Mouse (Mus musculus): ENCODE measurements around the gene Wwtr1. TPM values are rescaled to one million over a fixed set of nuclear protein-coding genes. Genes with fewer than 3 reads are reported as not detected.

Gene Wwtr1
- polyA plus RNA-seq (2012; ENCODE audit: insufficient read depth, insufficient read length, missing spikeins) = 0.16 and 0.17 TPM in 2 replicates

DNA sequence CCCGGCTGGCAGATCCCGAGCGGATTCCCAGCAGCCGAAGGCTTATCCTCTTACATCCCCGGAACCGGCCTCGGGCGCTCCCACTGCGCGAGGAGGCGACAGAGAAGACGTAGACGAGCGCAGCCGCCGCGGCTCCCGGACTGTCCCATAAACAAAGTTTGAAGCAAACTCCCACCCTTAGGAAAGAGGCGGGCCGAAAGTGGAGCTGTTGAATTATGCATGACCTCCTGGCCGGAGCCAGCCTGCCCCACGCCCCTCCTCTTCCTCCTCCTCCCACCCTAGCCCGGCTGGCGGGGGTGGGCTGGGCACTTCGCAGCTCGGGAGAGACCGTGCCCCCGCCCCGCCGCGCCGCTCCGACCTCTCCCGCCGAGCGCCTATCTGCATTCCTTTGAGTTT lies at the start of gene Wwtr1:
Wwtr1 (minus strand) TSS at position 251 of the 396 bp plus-strand sequence.
- TF ChIP-seq POLR2A (IDR thresholded peaks at IDR 0.05; ENCODE audit: borderline replicate concordance, low read depth, low read length) (no peak), CTCF (IDR thresholded peaks at IDR 0.05; ENCODE audit: low read depth, low read length) (no peak)
- peak within 1 kb of the TSS; percentile 44 for H3K4me3 ChIP-seq (ENCODE audit: insufficient read depth, low read length)
- H3K4me1 ChIP-seq (ENCODE audit: control insufficient read depth, insufficient read depth, low read length) = no peaks in the 10 kb centered on the region
- H3K27ac ChIP-seq (ENCODE audit: insufficient read depth, low read depth, low read length) = no peak within 1 kb of the TSS

DNA sequence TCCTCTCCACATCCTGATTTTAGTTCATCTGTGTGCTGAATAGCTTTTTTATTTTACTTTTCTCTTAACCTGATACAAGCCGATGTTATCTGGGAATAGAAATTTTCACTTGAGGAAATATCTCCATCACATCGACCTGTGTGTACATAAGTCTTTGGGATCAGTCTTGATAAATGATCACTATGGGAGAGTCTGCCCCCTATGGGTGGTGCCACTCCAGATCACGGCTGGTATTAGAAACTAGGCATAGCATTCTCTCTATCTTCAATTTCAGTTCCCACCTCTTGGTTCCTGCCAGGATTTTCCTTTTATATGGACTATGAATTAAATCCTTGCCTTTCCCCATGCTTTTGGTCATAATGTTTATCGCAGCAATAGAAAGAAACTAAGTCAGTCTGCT lies 44.0 kb upstream of the Wwtr1 start:
- TF ChIP-seq CTCF (IDR thresholded peaks at IDR 0.05; ENCODE audit: low read depth, low read length) (no peak), POLR2A (IDR thresholded peaks at IDR 0.05; ENCODE audit: borderline replicate concordance, low read depth, low read length) (no peak)
- Histone ChIP-seq H3K4me1 (ENCODE audit: control insufficient read depth, insufficient read depth, low read length) (no peaks in the 10 kb centered on the region), H3K4me3 (ENCODE audit: insufficient read depth, low read length) (no peak overlapping the region), H3K27ac (ENCODE audit: insufficient read depth, low read depth, low read length) (no peak overlapping the region)

DNA sequence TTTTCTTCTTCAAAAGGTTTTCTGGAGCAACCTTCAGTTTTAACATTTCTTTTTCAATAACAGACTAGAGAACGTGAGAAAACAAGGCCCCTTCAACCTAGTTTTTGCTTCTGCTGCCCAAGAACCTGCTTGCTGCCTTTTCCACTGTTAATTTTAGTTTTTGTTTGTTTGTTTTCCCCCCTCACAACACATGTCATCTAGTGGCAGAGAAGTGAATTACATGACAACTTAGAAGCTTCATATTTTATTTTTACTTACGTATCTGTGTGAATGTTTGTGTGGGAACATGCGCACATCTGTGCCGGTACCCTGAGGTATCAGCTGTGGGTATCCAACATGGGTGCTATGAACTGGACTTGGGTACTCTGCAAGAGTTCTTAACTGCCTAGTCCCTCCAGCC lies 39.9 kb upstream of the Wwtr1 start:
- Histone ChIP-seq H3K4me1 (ENCODE audit: control insufficient read depth, insufficient read depth, low read length) (no peaks in the 10 kb centered on the region), H3K27ac (ENCODE audit: insufficient read depth, low read depth, low read length) (no peak overlapping the region), H3K4me3 (ENCODE audit: insufficient read depth, low read length) (no peak overlapping the region)
- no peak for TF ChIP-seq POLR2A (IDR thresholded peaks at IDR 0.05; ENCODE audit: borderline replicate concordance, low read depth, low read length)
- no peak for TF ChIP-seq CTCF (IDR thresholded peaks at IDR 0.05; ENCODE audit: low read depth, low read length)

DNA sequence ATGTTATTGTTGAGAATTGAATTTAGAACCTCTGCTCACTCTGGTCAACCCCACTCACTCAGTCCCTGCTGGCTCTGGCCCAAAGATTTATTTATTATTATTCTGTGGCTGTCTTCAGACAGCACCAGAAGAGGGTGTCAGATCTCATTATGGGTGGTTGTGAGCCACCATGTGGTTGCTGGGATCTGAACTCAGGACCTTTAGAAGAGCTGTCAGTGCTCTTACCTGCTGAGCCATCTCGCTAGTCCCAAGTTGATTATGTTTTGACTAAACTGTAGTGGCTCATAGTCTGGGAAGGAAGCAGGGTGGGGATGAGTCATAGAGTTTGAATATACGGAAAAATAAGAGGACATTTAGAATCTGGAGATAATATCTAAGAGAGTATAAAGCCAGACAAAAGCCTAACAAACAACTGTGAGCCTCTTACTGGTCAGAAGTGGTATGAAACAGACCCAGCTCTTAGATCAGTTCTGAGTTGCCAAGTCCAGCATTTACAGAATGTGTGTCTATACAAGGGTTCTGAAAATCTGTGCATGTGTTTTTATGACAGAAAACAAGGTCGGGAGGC lies 36.8 kb upstream of the Wwtr1 start:
- Histone ChIP-seq H3K27ac (ENCODE audit: insufficient read depth, low read depth, low read length) (no peak overlapping the region), H3K4me3 (ENCODE audit: insufficient read depth, low read length) (no peak overlapping the region), H3K4me1 (ENCODE audit: control insufficient read depth, insufficient read depth, low read length) (no peaks in the 10 kb centered on the region)
- TF ChIP-seq CTCF (IDR thresholded peaks at IDR 0.05; ENCODE audit: low read depth, low read length) (no peak), POLR2A (IDR thresholded peaks at IDR 0.05; ENCODE audit: borderline replicate concordance, low read depth, low read length) (no peak)

DNA sequence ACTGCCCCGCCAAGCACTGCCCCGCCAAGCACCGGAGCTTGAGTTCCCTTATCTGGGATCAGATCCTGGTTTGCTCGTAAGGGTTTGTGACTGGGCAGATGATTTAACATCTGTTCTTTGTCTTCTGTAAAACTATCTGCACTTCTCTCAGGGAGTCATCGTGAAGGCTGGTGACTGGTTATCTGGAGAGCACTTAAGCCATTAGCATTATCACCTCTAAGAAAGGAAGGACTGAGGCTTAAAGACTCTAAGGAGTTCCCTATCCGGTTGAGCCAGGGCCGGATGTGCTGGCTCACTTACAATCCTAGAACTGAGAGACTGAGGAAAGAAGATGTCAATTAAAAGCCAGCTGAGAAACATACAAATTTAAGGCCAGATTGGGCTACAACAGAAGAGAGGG lies 36.1 kb upstream of the Wwtr1 start:
- Histone ChIP-seq H3K4me3 (ENCODE audit: insufficient read depth, low read length) (no peak overlapping the region), H3K4me1 (ENCODE audit: control insufficient read depth, insufficient read depth, low read length) (no peaks in the 10 kb centered on the region), H3K27ac (ENCODE audit: insufficient read depth, low read depth, low read length) (no peak overlapping the region)
- TF ChIP-seq POLR2A (IDR thresholded peaks at IDR 0.05; ENCODE audit: borderline replicate concordance, low read depth, low read length) (no peak), CTCF (IDR thresholded peaks at IDR 0.05; ENCODE audit: low read depth, low read length) (no peak)

DNA sequence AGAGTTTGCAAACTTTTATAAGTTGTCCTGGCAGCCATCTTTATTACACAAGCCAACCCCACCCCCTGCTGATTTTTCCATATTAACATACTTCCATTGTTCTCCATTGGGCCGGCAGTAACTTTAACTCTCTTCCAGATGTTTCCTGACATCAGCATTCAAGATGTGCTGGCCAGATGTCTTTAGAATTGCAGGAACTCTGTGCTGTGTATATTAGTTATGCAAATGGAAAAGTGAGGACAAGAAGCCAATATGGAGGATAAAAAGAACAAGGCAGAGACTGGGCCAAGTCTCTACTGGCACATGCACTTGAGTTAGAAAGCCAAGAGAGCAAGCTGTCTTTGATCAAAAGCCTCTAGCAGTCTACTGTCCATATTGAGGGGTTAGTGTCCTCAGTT lies 28.9 kb upstream of the Wwtr1 start:
- H3K4me1 ChIP-seq (ENCODE audit: control insufficient read depth, insufficient read depth, low read length) = no peaks in the 10 kb centered on the region
- no peak overlapping the region for H3K27ac ChIP-seq (ENCODE audit: insufficient read depth, low read depth, low read length)
- no peak overlapping the region for H3K4me3 ChIP-seq (ENCODE audit: insufficient read depth, low read length)
- TF ChIP-seq POLR2A (IDR thresholded peaks at IDR 0.05; ENCODE audit: borderline replicate concordance, low read depth, low read length) (no peak), CTCF (IDR thresholded peaks at IDR 0.05; ENCODE audit: low read depth, low read length) (no peak)

DNA sequence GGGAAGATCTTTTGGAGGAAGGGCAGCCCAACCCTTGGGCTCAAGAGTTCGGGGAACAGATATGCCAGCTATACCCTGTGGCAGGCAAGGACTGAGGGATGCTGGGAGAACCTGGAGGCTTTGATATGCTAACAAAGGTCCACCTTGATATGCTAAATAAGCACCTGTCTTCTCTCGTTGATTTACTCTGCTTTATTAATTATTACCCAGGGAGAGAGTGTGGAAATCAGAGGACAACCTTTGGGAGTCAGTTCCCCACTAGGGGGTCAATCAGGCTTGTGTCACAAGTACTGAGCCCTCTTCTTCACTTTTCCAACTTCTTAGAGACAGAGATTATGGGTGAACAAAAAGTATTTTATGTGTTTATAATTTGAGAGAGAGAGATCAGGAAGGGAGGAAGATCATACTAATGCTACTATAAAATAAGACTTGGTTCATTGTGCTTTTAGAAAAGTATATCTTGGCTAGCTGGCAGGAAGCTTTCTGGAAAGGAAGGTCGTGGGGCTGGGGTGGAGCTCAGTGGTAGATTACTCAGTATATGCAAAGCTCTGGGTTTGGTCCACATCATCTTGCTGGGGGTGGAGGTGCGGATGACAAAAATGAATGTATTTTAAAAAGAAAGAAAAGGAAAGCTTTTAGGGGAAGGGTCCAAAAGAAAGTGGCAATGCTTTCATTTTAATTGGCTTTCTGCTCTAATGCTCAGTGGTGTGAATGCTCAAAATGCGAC lies 28.3 kb upstream of the Wwtr1 start:
- no peaks in the 10 kb centered on the region for H3K4me1 ChIP-seq (ENCODE audit: control insufficient read depth, insufficient read depth, low read length)
- no peak for TF ChIP-seq CTCF (IDR thresholded peaks at IDR 0.05; ENCODE audit: low read depth, low read length)
- no peak for TF ChIP-seq POLR2A (IDR thresholded peaks at IDR 0.05; ENCODE audit: borderline replicate concordance, low read depth, low read length)
- H3K4me3 ChIP-seq (ENCODE audit: insufficient read depth, low read length) = no peak overlapping the region
- H3K27ac ChIP-seq (ENCODE audit: insufficient read depth, low read depth, low read length) = no peak overlapping the region

DNA sequence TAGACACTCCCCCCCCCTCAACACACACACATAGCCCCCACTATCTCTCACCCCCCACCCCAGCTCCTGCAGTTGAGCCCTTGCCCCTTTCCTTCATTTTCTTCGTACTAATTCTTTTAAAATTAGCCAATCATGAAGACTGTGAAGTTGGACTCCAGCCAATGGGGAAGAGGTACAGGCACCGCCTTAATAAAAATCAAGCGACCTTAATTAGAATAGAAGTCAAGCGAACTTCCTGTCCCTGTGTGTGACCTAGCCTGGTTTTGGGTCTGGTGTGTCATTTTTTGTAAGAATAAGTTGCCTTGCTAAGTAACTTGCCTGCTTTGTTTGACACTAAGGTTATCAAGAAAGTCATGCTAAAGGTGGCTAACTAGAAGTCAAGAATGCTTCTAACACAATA lies 26.9 kb upstream of the Wwtr1 start:
- H3K4me1 ChIP-seq (ENCODE audit: control insufficient read depth, insufficient read depth, low read length) = no peaks in the 10 kb centered on the region
- TF ChIP-seq CTCF (IDR thresholded peaks at IDR 0.05; ENCODE audit: low read depth, low read length) (no peak), POLR2A (IDR thresholded peaks at IDR 0.05; ENCODE audit: borderline replicate concordance, low read depth, low read length) (no peak)
- H3K27ac ChIP-seq (ENCODE audit: insufficient read depth, low read depth, low read length) = no peak overlapping the region

DNA sequence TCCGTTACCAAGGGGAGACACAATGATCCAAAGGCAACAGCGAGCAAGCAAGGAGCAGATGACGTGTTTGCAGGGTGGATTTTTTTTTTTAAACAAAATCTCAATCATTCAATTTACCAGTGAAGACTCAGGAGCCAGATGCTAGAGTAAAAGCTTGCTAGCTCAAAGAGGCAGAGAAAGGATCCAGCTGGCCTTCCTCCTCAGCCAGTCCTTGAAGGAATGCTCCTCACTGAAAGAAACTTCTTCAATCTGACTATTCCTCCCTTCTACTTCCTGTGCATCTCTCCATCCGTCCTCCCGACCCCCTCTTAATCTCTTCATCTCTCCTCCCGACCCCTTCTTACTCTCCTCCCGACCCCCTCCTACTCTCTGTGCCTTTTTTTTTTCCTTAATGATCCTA lies 20.9 kb upstream of the Wwtr1 start:
- Histone ChIP-seq H3K27ac (ENCODE audit: insufficient read depth, low read depth, low read length) (no peak overlapping the region), H3K4me1 (ENCODE audit: control insufficient read depth, insufficient read depth, low read length) (no peaks in the 10 kb centered on the region), H3K4me3 (ENCODE audit: insufficient read depth, low read length) (no peak overlapping the region)
- TF ChIP-seq CTCF (IDR thresholded peaks at IDR 0.05; ENCODE audit: low read depth, low read length) (no peak), POLR2A (IDR thresholded peaks at IDR 0.05; ENCODE audit: borderline replicate concordance, low read depth, low read length) (no peak)

More for the DNA sequence above, 26.9 kb upstream of the Wwtr1 start:
- H3K4me3 ChIP-seq (ENCODE audit: insufficient read depth, low read length) = no peak overlapping the region

DNA sequence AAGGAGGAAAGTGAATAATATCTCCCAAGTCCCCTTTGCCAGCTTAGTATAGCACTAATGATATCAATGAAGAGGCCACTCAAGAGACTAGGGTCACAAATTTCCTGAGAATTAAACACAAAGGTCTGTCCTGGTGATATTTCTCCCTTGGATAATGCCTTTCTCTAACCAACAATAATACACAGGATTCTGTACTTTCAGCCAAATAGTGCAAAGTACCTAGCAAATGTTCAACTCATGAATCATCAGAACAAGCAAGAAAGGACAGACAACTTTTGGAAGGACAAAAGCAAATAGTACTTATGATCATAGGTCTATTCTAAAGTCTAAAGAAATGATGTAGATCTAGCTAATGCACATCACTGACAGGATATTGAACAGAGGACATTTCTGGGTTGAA lies 19.8 kb upstream of the Wwtr1 start:
- TF ChIP-seq POLR2A (IDR thresholded peaks at IDR 0.05; ENCODE audit: borderline replicate concordance, low read depth, low read length) (no peak), CTCF (IDR thresholded peaks at IDR 0.05; ENCODE audit: low read depth, low read length) (no peak)
- Histone ChIP-seq H3K27ac (ENCODE audit: insufficient read depth, low read depth, low read length) (no peak overlapping the region), H3K4me3 (ENCODE audit: insufficient read depth, low read length) (no peak overlapping the region), H3K4me1 (ENCODE audit: control insufficient read depth, insufficient read depth, low read length) (no peaks in the 10 kb centered on the region)
